Mouse (Mus musculus) naive thymus-derived CD4-positive, alpha-beta T cell, adult 2 months (primary cell): ENCODE results near the gene Prss43.

Experiments used
- DNase-seq: peaks from one replicate; pipeline ENCODE4 v3.0.0-alpha.2; 2011; ENCODE audit warnings: low read depth

Gene Prss43

DNA sequence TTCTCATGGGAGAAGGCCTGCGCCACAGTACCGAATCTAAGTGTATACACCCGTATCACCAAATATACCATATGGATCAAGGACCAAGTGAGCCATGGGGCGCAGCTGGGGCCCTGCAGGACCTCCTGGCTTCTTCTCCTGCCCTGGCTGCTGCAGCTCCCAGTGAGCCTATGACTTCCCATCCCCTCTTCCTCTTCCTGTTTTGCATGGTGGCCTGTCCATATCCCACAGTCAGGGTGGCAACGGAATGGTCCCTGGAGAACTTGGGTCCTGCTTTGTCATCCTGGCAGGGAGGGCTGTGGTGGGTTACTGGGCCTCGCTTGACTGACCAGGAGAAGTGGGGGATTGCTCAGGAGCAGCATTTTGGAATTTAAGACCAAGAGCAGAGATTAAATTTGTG, 14.4 kb downstream of the Prss43 start:
- no peak for DNase-seq

GRCm38 (mm10) chr9:110841438-110841837, 14.9 kb downstream of the Prss43 start:
- no peak for DNase-seq

DNA sequence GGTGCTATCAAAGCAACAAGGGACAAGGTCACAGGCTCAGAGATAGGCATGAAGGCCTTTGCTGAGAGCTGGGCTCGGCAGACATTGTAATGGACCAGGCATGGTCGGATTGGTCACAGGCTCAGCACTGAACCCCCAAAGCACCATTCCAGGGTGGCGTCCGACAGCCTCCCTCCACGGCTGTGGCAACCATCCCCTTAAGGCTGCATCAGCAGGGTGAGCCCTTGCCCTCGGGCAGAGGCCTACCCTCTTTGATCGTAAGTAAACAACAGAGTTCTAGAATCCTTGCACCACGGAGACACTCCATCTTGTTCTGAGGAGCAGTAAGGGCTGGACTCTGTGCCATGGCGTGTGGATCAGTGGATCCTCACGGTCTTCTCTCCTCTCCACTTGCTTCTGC, 17.7 kb downstream of the Prss43 start, which contains the start of gene Prss46:
Gene Prss46 (plus strand): TSS at position 301 of the 400 bp plus-strand sequence.
- DNase-seq, result no peak

GRCm38 (mm10) chr9:110849162-110849561, 22.7 kb downstream of the Prss43 start:
- DNase-seq, result no peak

GRCm38 (mm10) chr9:110855903-110856302, 29.4 kb downstream of the Prss43 start:
- DNase-seq, result no peak

DNA sequence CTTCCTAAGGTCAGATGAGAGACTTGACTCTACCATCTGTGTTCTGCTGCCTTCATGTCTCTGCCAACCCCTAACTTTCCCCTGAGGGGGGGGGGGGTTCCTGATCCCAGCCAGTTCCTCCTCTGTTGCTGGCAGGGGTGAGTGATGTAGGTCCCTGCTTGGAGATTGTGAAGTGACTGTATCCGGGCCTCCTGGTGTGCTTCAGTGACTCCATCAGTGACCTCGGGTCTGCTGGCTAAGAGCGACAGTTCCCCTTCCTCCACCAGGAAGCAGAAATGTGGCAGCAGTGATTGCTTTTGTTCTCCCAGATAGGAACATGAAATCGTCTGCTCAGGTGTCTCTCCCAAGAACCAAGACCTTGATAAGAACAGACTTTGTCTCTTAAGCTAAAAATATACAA, 30.4 kb downstream of the Prss43 start:
- no peak for DNase-seq

DNA sequence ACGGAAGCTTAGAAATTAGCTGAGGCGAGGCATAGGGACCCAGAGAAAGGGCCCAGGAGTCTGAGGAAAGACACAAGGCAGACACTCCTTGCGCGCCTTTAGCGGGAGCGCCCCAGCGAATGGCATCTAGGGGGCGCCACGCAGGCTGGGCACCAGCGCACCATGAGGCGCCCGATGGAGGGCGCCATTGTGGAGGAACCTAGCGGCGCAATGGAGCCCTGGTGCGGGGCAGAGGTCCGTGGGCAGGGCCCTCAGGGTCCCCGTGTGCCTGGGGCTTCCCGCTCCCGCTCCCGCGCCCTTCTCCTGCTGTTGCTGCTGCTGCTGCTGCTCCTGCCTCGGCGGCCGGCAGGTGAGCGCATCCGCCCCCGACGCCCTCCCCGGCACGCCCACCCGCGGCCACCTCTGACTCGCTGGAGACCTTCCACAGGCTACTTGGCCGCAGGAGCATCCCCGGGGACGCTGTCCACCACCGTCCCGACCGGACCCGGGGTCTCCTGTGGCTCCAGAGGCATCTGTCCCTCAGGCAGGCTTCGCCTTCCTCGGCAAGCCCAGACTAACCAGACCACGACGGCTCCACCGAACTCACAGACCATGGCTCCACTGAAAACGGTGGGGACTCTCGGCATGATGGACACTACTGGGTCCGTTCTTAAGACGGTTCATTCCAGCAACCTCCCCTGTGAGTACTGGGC, 31.4 kb downstream of the Prss43 start, which contains the start of gene Prss50:
Gene Prss50 (plus strand): TSS at position 187 of the 692 bp plus-strand sequence.
- peak; percentile 59 for DNase-seq

DNA sequence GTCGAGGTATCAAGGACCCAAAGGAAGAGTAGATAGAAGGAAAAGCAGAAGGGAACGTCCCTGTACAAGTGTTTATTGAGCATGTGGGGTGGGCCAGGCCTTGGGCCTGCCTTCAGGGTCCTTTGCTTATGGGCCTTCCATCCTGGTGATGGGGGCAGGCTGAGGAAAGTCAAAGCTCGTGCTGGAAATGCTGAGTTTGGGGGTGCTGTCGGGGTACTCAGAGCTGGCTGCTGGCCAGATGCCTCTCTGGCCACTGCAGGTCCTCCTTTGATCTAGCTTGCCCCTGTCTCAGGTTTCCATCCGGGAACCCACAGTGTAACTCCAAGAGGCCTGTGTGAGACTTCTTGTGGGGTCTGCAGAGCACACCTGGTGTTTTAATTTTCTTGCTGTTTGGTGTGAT, 32.0 kb downstream of the Prss43 start:
- no peak for DNase-seq

GRCm38 (mm10) chr9:110858967-110859596, 32.6 kb downstream of the Prss43 start:
- DNase-seq, result no peak

DNA sequence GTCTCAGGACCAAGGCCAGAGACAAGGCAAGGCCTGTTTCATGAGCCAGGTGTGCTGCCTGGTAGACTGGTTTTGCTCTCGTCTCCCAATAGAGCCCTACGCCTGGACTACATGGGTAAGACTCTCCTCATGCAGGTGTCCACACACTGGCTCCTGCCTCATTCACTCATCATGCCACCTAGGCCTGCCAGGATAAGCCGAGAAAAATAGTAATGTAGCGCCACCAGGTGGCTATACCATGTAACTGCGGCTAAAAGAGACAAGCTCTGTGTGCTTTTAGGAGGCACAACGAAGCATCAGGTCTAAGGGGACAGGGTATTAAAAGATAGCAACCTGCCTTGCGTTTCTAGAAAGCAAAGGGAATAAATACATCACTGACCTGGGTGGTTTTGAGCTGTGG, 44.5 kb downstream of the Prss43 start:
- peak; percentile 87 for DNase-seq

DNA sequence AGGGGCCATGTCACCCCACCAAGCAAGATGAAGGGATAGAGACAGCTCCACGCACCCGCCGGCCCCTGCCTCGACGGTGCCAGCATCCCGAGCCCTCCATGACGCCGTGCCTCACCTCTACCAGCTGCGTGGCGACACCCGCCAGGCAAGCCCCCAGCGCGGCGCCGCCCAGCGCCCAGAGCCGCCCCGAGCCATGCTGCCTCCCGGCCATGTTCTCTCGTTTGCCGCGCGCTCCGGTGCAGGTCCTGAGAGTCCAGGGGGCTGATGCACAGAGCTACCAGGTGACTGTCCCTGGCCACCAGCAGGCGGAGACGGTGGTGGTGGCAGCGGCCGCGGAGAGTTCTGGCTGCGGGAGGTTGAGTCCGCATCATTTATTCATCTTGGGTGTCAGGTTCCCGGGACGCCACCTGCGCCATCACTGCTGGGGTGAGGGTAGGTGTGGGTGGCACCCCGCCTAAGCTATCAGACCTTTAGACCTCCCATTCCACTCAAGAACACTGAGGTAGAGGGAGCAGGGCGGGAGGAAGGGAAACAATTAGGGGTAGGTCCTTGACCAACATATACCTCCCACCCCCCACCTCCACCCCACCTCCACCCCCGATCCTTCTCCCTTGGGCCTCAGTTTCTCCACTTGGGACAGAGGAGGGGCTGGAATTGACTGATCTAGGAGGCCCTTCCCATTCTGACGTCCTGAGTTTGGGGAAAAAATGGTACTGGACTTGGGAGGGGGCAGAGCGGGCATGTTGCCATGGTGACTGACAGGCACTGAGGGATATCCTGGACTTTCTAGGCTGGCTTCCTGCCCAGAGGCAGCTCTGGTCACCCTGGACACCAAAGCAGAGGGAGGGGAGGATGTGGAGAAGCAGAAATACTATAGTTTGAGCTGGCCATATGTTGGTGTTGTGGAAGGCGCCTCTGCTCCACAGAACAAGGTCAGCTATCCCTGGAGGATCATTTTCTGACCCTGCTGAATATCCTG, 47.5 kb downstream of the Prss43 start:
- peak; percentile 35 for DNase-seq

GRCm38 (mm10) chr9:110874660-110875191, 48.2 kb downstream of the Prss43 start:
- no peak for DNase-seq

- peak; percentile 21 for DNase-seq
Measured at GRCm38 (mm10) chr9:110875288-110875695, 48.8 kb downstream of the Prss43 start.

DNA sequence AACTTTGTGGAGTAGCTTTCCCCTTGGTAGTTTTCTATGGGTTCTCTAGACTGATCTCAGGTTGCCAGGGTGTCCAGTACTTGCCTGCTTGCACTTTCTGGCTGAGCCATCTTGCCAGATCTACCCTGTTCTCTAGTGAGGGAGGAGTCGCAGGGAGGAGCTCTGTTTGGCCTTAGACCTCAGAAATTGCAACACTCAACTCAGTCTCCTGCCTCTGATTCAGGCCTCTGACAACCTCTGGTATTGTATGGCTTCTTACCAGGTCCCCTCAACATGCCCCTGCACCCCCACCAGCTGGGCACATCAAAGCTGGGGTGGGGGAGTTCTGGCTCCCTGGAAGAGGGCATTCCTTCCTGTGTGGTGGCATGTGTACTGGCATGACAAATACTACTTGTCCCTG, 50.9 kb downstream of the Prss43 start:
- DNase-seq, result peak; percentile 35

DNA sequence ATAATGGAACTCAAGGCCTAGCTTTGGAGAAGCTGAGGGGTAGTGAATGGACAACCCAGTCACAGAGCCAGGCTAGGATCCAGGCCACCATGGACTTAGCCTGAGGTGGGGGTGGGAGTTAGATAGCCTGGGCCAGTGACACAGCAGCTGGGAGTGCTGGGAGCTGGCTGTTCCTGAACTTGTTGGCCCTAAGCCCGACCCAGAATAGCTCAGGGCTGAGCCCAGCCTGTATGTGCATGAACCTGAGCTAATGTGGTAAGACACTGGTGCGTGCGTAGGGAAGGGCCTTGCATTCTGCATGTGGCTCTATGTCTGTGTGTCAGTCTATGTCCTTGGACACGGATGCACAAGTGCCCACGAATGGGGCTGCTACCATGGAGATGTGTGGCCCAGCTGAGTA, 51.4 kb downstream of the Prss43 start:
- no peak for DNase-seq

DNA sequence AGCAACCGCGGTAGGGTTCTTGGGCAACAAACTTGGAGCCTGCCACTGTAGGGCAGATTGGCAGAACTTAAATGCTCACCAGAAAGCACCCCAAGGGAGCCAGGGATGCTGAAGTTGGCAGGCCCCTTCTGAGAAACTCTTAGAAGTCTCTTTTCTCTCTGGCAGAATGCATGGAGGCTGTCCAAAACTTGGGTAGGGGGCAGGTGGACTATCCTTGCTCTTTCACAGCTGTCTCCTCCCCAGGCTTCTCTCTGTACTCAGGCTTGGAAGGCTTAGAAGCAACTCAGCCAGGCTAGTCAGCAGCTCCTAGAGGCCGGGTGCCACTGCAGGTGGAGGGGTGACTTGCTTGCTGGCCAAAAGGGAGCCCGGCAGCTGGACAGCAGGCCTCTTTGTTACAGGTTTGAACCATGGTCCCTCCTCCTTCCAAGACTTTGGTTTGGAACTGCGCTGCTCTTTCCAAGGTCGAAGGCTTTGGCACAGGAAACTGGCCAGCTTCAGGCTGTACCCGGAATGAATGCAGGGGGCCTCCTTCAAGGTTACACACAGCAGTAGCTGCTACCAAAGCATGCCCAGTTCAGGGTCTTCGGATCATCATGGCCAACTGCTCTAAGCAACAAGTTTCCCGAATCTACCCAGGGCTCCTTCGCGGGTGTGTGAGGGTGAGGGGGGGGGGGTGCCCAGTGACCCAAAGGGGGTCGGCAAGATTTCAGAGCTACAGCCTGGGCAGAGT, 52.9 kb downstream of the Prss43 start, which contains the start of gene Als2cl:
Gene Als2cl (plus strand): TSS at position 680 of the 730 bp plus-strand sequence.
- DNase-seq, result peak; percentile 60

DNA sequence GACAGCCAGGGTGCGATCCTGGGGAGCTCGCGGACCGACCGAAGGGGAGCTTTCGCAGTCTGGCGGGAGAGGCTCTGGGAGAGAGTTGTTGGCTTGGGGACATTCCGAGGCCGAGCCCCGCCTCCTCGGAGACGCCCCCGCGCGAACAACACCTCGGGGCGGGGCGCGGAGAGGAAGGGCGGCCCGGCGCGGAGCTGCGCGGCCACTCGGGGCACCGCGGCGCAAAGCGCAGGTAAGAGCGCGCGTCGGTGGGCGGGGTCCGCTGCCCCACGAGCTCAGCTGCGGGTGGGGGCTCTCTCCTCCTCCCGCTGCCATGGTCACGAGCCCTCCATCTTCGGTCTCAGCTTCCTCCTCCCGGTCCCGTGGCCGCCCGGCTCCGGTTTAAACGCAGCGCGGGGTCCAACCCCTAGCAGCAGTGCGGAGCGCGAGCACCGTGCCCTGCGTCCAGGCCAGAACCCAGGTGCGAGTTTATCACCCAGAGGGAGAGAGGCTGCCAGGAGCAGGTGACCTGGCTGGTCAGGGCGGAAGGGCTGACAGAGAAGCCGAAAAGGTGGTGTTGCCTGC, 53.6 kb downstream of the Prss43 start, which contains the start of gene Tmie:
Gene Tmie (minus strand): TSS at position 116 of the 564 bp plus-strand sequence.
- peak; percentile 89 for DNase-seq

- DNase-seq, result peak; percentile 30
Measured at GRCm38 (mm10) chr9:110880772-110881171, 54.3 kb downstream of the Prss43 start.
